Mouse (Mus musculus) ovary, postnatal 14 days (tissue): Measurements from ENCODE around the gene Hivep1.

Experiments used
- DNase-seq: peaks from one replicate; pipeline ENCODE4 v3.0.0; 2022; ENCODE audit warnings: low spot score

Gene Hivep1

GRCm38 (mm10) chr13:42051961-42052695 lies at the start of gene Hivep1:
TSS of gene Hivep1 (plus strand) at chr13:42052021.
- DNase-seq = peak; percentile 58

GRCm38 (mm10) chr13:42015484-42016045 lies 36.3 kb upstream of the Hivep1 start:
- DNase-seq = no peak

GRCm38 (mm10) chr13:42016218-42016617 lies 35.6 kb upstream of the Hivep1 start:
- DNase-seq = no peak

GRCm38 (mm10) chr13:42018356-42018755 lies 33.5 kb upstream of the Hivep1 start:
- DNase-seq = no peak

- no peak for DNase-seq
Observed at GRCm38 (mm10) chr13:42041203-42041602, 10.6 kb upstream of the Hivep1 start.

- no peak for DNase-seq
Observed at GRCm38 (mm10) chr13:42043431-42043830, 8.4 kb upstream of the Hivep1 start.

- DNase-seq = peak; percentile 62
Observed at GRCm38 (mm10) chr13:42048991-42049773, 2.6 kb upstream of the Hivep1 start.

GRCm38 (mm10) chr13:42049774-42050125 lies 2.1 kb upstream of the Hivep1 start:
- DNase-seq = no peak

GRCm38 (mm10) chr13:42050160-42050559 lies 1.7 kb upstream of the Hivep1 start:
- no peak for DNase-seq

- no peak for DNase-seq
Observed at GRCm38 (mm10) chr13:42050880-42051201, 980 bp upstream of the Hivep1 start.

GRCm38 (mm10) chr13:42051202-42051906 lies 467 bp upstream of the Hivep1 start:
- DNase-seq = peak; percentile 96

- peak; percentile 49 for DNase-seq
Observed at GRCm38 (mm10) chr13:42052696-42053541, 1.1 kb downstream of the Hivep1 start.

GRCm38 (mm10) chr13:42053656-42054055 lies 1.8 kb downstream of the Hivep1 start:
- DNase-seq = no peak

- DNase-seq = no peak
Observed at GRCm38 (mm10) chr13:42054138-42054537, 2.3 kb downstream of the Hivep1 start.

- no peak for DNase-seq
Observed at GRCm38 (mm10) chr13:42056712-42057332, 5.0 kb downstream of the Hivep1 start.

GRCm38 (mm10) chr13:42060846-42061630 lies 9.2 kb downstream of the Hivep1 start:
- DNase-seq = no peak

- DNase-seq = no peak
Observed at GRCm38 (mm10) chr13:42064257-42064656, 12.4 kb downstream of the Hivep1 start.

- DNase-seq = no peak
Observed at GRCm38 (mm10) chr13:42070236-42070635, 18.4 kb downstream of the Hivep1 start.

- DNase-seq = no peak
Observed at GRCm38 (mm10) chr13:42071011-42071410, 19.2 kb downstream of the Hivep1 start.

- DNase-seq = no peak
Observed at GRCm38 (mm10) chr13:42073285-42073684, 21.5 kb downstream of the Hivep1 start.
